Mouse (Mus musculus) lung, adult 2 months (tissue): ENCODE measurements around the gene Gprc6a.

ENCODE experiments used
- CTCF ChIP-seq: fragments of 200-500 bp; IDR thresholded peaks from 2 replicates; pipeline ENCODE4 v1.5.1; 2011; ENCODE audit warnings: mild to moderate bottlenecking, low read length, control low read depth; ENCODE audit not compliant: insufficient read depth
- POLR2A ChIP-seq: fragments of 200-500 bp; IDR thresholded peaks from 2 replicates; pipeline ENCODE4 v1.6.1; 2011; ENCODE audit warnings: low read depth, mild to moderate bottlenecking, control low read depth, low read length, borderline replicate concordance; ENCODE audit errors: extremely low read depth

GRCm38 (mm10) chr10:51678251-51678639 is 47.0 kb upstream of the Gprc6a start:
- TF ChIP-seq CTCF (no peak), POLR2A (no peak)
